Mouse (Mus musculus) skeletal muscle tissue, postnatal 0 days (tissue): ENCODE measurements around the gene Gm906. TPM values are rescaled to one million over a fixed set of nuclear protein-coding genes. Genes with fewer than 3 reads are reported as not detected.

Experiments used
- microRNA-seq, 2 experiments: library from miRNA; unstranded; fragments of <30 nt; microRNA quantifications; one replicate each; pipeline ENCODE4; 2016
- polyA plus RNA-seq: library from polyadenylated mRNA; unstranded; fragments of >200 nt; fragmentation: Nextera tagmentation; extraction: Ambion mirVana; gene quantifications from 2 replicates; pipeline ENCODE4 v1.2.1, GENCODE M21; 2015

The Gm906 gene
- polyA plus RNA-seq, result not detected in 2 replicates

GRCm38 (mm10) chr13:50250208-50250607 is at the start of gene Gm906:
Gene Gm906, minus strand, starts transcription at chr13:50250308.

Small RNAs within 50 kb of the gene (microRNA-seq; reads per million reads assigned to microRNA genes)
- gene Gm24017, result 0 reads per million in 2 experiments

Other genes starting within 250 kb of the Gm906 start
- 19.1 and 20.4 TPM in 2 replicates for gene Fbxw17, start 167.6 kb upstream of the Gm906 start, polyA plus RNA-seq
- not detected in 2 replicates for gene Gm47429, start 193.6 kb upstream of the Gm906 start, polyA plus RNA-seq
- not detected in 2 replicates for gene Nutm2, start 217.0 kb upstream of the Gm906 start, polyA plus RNA-seq